Mouse (Mus musculus): Measurements from ENCODE around the gene Apoo. TPM values are rescaled to one million over a fixed set of nuclear protein-coding genes. Genes with fewer than 3 reads are reported as not detected.
"Not testable (repeated sequence)": the region's sequence is repeated elsewhere in the genome, so short reads cannot be mapped to it uniquely, and the experiment has no call there.

Gene Apoo
- 10 to 100 TPM; 54.3 to 74.0 TPM for total RNA-seq (2021)
- long read RNA-seq, experiment 1, transcript Apoo-204 (9 exons, 784 nt), result major isoform, 12 of 16 reads
- long read RNA-seq, experiment 1, partial matches to known transcripts, result 1 of 16 reads
- long read RNA-seq, experiment 1, other reads (novel, unspliced or antisense), result 2 of 16 reads
- long read RNA-seq, experiment 2, transcript Apoo-204 (9 exons, 784 nt), result major isoform, 41 of 50 reads
- long read RNA-seq, experiment 2, partial matches to known transcripts, result 5 of 50 reads
- long read RNA-seq, experiment 2, other reads (novel, unspliced or antisense), result 3 of 50 reads

GRCm38 (mm10) chrX:94366670-94367241, at the start of gene Apoo, which contains the start of gene Fam90a1b:
Apoo (plus strand) TSS chrX:94367117.
Fam90a1b (minus strand) TSS chrX:94366777.
- Histone ChIP-seq H3K4me3 (peak within 1 kb of the TSS; percentile 55), H3K27ac (peak within 1 kb of the TSS; percentile 83)
- peak; percentile 80 for TF ChIP-seq CTCF (conservative IDR thresholded peaks at IDR 0.05)
- peak; percentile 95 to 97 for DNase-seq (ENCODE audit: low spot score in 2 of 2)

DNA sequence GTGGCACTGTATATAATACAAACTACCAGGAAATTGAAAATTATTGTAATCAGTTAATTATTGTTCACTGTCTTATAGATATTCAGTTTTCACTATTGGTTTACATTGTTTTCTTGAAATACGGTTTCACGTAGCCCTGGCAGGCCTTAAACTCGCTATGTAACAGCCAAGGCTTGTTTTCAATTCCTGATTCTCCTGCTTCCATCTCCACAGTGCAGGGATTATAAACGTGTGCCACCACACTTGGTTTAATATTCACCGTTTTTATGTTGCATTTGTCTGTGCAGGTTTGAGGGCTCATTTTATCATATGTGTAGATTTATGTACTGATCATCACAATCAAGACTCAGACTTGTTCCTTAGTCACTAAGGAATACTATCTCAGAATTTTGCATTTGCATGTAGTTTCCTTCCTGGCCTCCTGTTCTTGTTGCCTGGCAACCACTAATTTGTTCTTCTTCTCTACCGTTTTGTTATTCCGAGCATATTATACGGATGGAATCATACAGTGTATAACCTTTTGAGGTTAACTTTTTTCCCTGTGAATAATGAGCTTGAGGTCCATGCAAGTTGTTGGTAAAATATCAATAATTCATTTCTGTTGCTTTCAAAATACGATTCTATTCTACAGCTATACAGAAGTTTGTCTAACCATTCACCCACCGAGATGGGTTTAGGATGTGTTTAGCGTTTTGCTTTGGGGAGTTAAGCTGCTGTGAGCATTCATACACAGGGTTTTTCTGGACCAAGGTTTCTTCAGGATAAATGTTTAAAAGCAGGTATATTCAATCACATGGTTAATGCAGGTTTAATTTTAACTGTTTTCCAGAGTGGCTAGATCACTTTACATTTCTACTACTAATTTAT, 45.6 kb upstream of the Apoo start:
- no peak overlapping the region for H3K4me3 ChIP-seq
- no peak overlapping the region for H3K27ac ChIP-seq
- DNase-seq (ENCODE audit: low spot score in 2 of 2), result peak in 1 of 2 experiments; percentile 5
- no peak for TF ChIP-seq CTCF (conservative IDR thresholded peaks at IDR 0.05)

- DNase-seq (ENCODE audit: low spot score in 2 of 2); H3K4me3 ChIP-seq; H3K27ac ChIP-seq: not testable (repeated sequence)
Observed at GRCm38 (mm10) chrX:94343638-94344037, 23.3 kb upstream of the Apoo start.

DNA sequence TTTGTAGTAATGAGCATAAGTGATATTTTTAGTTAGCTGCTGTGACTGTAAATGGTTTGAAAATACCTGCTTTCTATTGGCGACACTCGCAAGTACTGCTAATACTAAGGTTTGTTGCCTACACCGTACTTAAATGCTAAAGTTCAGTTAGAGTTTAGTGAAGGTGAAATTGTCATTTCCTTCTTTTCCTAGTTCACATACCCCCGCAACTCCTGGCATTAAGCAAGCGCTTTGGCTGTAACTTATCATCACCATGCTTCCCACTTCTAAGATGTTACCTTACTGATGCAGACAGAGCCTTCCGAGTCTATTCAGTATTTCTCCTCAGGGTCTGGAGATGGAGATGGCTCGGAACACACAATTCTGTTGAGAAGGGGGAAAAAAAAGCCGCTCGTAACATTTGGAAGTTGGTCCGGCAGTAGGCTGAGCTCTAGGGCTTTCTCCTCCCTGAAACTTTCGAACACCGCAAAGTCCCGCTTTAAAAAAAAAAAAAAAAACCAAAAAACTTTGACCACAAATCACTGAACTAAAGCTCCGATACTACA, 1.5 kb upstream of the Apoo start:
- no peak for DNase-seq (ENCODE audit: low spot score in 2 of 2)
- peak overlapping the region; percentile 51; the same call in 1 of the 2 replicates for H3K4me3 ChIP-seq
- TF ChIP-seq CTCF (conservative IDR thresholded peaks at IDR 0.05), result no peak
- no peak overlapping the region for H3K27ac ChIP-seq

GRCm38 (mm10) chrX:94366029-94366428, 888 bp upstream of the Apoo start:
- Histone ChIP-seq H3K27ac (no peak overlapping the region), H3K4me3 (peak overlapping the region; percentile 51)
- no peak for TF ChIP-seq CTCF (conservative IDR thresholded peaks at IDR 0.05)
- no peak for DNase-seq (ENCODE audit: low spot score in 2 of 2)

- Histone ChIP-seq H3K27ac (peak overlapping the region; percentile 83), H3K4me3 (peak overlapping the region; percentile 55)
- no peak for DNase-seq (ENCODE audit: low spot score in 2 of 2)
- no peak for TF ChIP-seq CTCF (conservative IDR thresholded peaks at IDR 0.05)
Observed at GRCm38 (mm10) chrX:94367248-94367647, 331 bp downstream of the Apoo start.

GRCm38 (mm10) chrX:94378734-94379133, 11.8 kb downstream of the Apoo start:
- no peak overlapping the region for H3K27ac ChIP-seq
- no peak for TF ChIP-seq CTCF (conservative IDR thresholded peaks at IDR 0.05)
- H3K4me3 ChIP-seq, result no peak overlapping the region
- no peak for DNase-seq (ENCODE audit: low spot score in 2 of 2)

GRCm38 (mm10) chrX:94408975-94409374, 42.1 kb downstream of the Apoo start:
- Histone ChIP-seq H3K4me3 (no peak overlapping the region), H3K27ac (no peak overlapping the region)
- no peak for DNase-seq (ENCODE audit: low spot score in 2 of 2)
- no peak for TF ChIP-seq CTCF (conservative IDR thresholded peaks at IDR 0.05)

DNA sequence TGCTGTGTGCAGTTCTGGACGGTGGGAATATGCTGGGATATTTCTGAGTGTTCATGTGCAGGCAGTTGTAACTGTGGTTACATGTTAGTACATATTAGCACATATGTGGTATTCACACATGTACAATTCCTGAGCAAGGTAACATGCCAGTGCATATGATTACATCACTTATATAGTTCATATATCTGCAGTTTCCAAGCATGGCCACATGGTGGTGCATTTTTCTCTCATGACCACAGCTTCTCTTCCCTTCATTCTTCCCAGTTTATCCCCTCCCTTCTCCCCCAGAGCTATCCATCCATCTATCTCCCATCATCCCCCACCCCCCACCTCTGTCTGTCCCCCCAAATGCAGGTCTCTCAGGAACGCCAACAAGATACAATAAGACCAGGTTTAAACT, 53.3 kb downstream of the Apoo start:
- Histone ChIP-seq H3K27ac (no peak overlapping the region), H3K4me3 (no peak overlapping the region)
- DNase-seq (ENCODE audit: low spot score in 2 of 2), result no peak
- peak; percentile 62 for TF ChIP-seq CTCF (conservative IDR thresholded peaks at IDR 0.05)

DNA sequence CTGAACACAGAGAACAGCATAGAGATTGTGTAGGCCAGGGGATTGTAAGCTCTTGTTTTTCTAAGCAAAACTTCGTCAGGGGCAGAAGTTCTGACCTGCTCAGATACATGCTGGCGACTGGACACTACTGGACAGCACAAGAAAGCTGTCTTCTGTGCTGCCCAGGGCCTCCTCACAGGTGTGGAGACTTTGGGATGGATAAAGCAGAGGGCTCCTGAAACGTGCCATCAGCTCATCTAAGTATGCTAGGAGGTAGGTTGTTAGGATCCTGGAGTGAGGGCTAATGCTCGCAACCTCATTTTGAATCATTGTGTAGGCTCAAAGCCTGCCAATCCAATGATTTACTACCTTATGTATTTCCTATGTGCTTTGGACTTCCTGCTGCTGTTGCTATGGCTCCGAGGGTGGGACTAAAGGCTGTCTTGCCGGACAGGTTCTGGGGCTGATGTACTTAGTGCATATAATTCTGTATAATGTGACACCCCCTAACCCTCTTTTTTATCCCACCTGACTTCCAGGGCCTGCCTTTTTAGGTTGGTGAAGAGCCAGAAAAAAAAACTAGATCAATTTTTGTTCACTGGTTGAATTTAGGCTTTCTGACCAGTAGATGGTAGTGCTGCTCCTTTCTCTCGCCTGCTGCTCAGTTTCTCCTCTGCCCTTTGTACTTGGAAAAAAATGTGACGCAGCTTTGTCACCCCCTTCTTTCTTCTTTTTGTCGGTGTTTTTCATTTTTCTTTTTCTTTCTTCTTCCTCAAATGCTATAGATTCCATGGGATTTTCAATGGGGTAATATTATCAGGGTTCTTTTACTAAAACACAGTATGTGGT, 64.8 kb downstream of the Apoo start:
- TF ChIP-seq CTCF (conservative IDR thresholded peaks at IDR 0.05), result peak; percentile 79
- DNase-seq (ENCODE audit: low spot score in 2 of 2), result peak in 1 of 2 experiments; percentile 33
- peak overlapping the region; percentile 48; the same call in 1 of the 2 replicates for H3K27ac ChIP-seq
- H3K4me3 ChIP-seq, result no peak overlapping the region

- H3K4me3 ChIP-seq; H3K27ac ChIP-seq; DNase-seq (ENCODE audit: low spot score in 2 of 2): not testable (repeated sequence)
Observed at GRCm38 (mm10) chrX:94445427-94445826, 78.5 kb downstream of the Apoo start.

DNA sequence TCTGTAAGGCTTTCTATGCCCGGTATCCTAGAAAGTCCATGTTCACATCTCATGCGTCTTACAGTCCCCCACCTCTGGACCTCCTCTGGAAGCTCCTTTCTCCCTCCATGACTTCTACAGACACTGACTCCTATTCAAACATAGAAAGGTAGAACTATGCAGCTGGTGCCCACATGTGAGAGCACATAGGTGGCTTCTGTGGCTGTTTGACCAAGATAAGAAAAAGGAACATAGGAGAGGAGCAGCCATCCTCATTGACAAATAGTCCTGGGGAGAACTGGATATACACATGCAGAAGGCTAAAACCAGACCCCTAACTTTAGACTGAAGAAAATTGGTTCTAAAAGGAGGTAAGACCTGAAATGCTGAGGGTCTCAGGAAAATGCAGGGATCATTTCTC, 79.1 kb downstream of the Apoo start:
- H3K4me3 ChIP-seq; DNase-seq (ENCODE audit: low spot score in 2 of 2); H3K27ac ChIP-seq: not testable (repeated sequence)

DNA sequence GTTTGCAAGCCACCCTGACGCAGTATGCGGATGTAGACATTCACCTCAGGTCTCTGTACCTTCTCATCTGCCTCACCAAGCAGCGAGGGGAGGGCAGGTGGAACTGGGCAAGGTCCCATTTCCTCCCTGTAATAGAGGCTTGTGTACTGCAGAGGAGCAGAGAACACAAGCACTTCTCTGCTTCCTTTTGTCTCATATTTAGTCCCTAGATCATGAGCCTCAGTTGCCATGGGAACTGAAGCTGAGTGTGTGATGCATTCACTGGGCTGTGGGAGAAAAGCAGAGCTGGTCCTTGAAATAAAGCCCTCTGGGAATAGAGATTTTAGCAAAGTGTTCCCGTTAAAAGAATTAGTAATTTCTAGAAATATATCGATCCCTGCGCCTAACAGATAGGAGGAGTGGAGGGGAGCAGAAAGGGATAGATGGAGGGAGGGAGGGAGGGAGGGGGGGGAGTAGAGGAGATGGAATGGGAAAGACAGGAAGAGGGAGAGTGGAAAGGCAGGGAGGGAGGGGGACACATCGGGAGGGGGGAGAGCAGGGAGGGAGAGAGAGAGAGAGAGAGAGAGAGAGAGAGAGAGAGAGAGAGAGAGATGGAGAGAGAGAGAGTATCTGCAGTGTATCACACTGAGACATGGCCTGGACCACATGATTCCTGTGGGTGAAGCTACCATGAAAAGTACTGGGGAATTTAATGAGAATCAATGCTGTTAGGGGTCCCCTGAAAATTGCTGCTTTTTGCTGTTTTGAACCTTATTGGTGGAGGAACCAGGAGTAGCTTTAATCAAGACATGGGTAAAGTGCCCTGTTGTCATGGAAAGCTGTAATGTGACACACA, 83.3 kb downstream of the Apoo start:
- not testable (repeated sequence) for H3K4me3 ChIP-seq; DNase-seq (ENCODE audit: low spot score in 2 of 2); H3K27ac ChIP-seq
